In genomic region chr4:137785270-137785669, GRCm38 (mm10) we compare ENCODE assay signal across 26 mouse cellular contexts. TPM values are rescaled to one million over a fixed set of nuclear protein-coding genes. Genes with fewer than 3 reads are reported as not detected.
"Had no signal": no experiment of that assay in that cellular context is flagged by ENCODE, and none has a peak within 500 bp of the region (broad histone marks: within the 10 kb centered on the region; RNA-seq: fewer than 3 reads in every experiment).

No protein-coding gene starts in this region.

- H3K4me2 ChIP-seq: heart, embryonic 11.5 days; heart, embryonic 13.5 days; heart, embryonic 15.5 days; hindbrain, embryonic 12.5 days; hindbrain, embryonic 14.5 days; kidney, embryonic 15.5 days; limb, embryonic 12.5 days; liver, embryonic 11.5 days; liver, embryonic 13.5 days; liver, embryonic 15.5 days had no signal

- DNase-seq: gastrocnemius, postnatal 14 days; heart, adult 2 months; heart, postnatal 4 days; kidney, adult 18-20 months; kidney, adult 9 months; kidney, postnatal 4 days; liver; liver, embryonic 13.5 days had no signal

- H3K9me3 ChIP-seq: heart, embryonic 13.5 days; heart, embryonic 15.5 days; hindbrain, embryonic 10.5 days; hindbrain, embryonic 12.5 days; kidney, embryonic 15.5 days; limb, embryonic 10.5 days; limb, embryonic 12.5 days; liver, embryonic 13.5 days; liver, embryonic 15.5 days had no signal

- H3K27me3 ChIP-seq: hindbrain, embryonic 12.5 days; kidney, embryonic 15.5 days; limb, embryonic 12.5 days had no signal

- H3K4me3 ChIP-seq: heart, adult 2 months; heart, embryonic 13.5 days; heart, embryonic 15.5 days; hindbrain, embryonic 10.5 days; hindbrain, embryonic 12.5 days; kidney, embryonic 15.5 days; layer of hippocampus, adult 2 months; left cerebral cortex, adult 2 months; limb, embryonic 10.5 days; limb, embryonic 12.5 days; liver, embryonic 13.5 days; liver, embryonic 15.5 days had no signal

- ATAC-seq: hindbrain, embryonic 16.5 days; inflammation-experienced regulatory T-cells, adult 6 months; intestine, embryonic 16.5 days had no signal

- H3K27ac ChIP-seq: heart, adult 2 months; heart, embryonic 13.5 days; heart, embryonic 15.5 days; hindbrain, embryonic 12.5 days; hindbrain, embryonic 14.5 days; kidney, embryonic 15.5 days; kidney, postnatal 0 days; layer of hippocampus, adult 2 months; left cerebral cortex, adult 2 months; limb, embryonic 10.5 days; limb, embryonic 12.5 days; liver, embryonic 13.5 days; liver, embryonic 15.5 days had no signal

- H3K36me3 ChIP-seq: heart, embryonic 13.5 days; heart, embryonic 15.5 days; hindbrain, embryonic 10.5 days; hindbrain, embryonic 12.5 days; kidney, embryonic 15.5 days; limb, embryonic 10.5 days; limb, embryonic 12.5 days; liver, embryonic 13.5 days; liver, embryonic 15.5 days had no signal

- H3K9ac ChIP-seq: heart, embryonic 13.5 days; heart, embryonic 15.5 days; hindbrain, embryonic 12.5 days; hindbrain, embryonic 14.5 days; kidney, embryonic 15.5 days; limb, embryonic 12.5 days; liver, embryonic 13.5 days; liver, embryonic 15.5 days had no signal

RNA-seq across cellular contexts. Expression of gene Alpl, which starts 10.9 kb away (rescaled TPM):
- total RNA-seq: granulocyte monocyte progenitor cell, adult 5-6 weeks had no signal
